Mouse (Mus musculus) MEL (cell line): ENCODE measurements around the gene Odf2l. TPM values are rescaled to one million over a fixed set of nuclear protein-coding genes. Genes with fewer than 3 reads are reported as not detected.

Source experiments
- DNase-seq: peaks from one replicate; pipeline ENCODE4 v3.0.0; 2011; ENCODE audit warnings: low read depth, low spot score
- H3K27ac ChIP-seq: 2 replicates; pipeline ENCODE4 v1.5.1; 2012; ENCODE audit warnings: low read depth, mild to moderate bottlenecking, control low read depth, low read length, moderate library complexity; ENCODE audit not compliant: control insufficient read depth
- H3K27me3 ChIP-seq, 2 experiments: fragments of 150-350 bp in 1 of 2; sonication (generic) in 1 of 2; 2 replicates each; pipeline ENCODE4 v1.6.1; 2012; ENCODE audit warnings: low read length in 2 of 2, mild to moderate bottlenecking in 2 of 2, improper control_type of control experiment in 1 of 2, moderate library complexity in 1 of 2; ENCODE audit not compliant: insufficient read depth in 2 of 2, control insufficient read depth in 1 of 2
- H3K36me3 ChIP-seq, 2 experiments: 2 replicates each; pipeline ENCODE4 v1.6.1; 2012 to 2014; ENCODE audit warnings: low read length in 2 of 2, improper control_type of control experiment in 1 of 2, inconsistent platforms in 1 of 2, mild to moderate bottlenecking in 1 of 2; ENCODE audit not compliant: insufficient read depth in 2 of 2, control insufficient read depth in 1 of 2
- H3K4me1 ChIP-seq, 2 experiments: fragments of 150-350 bp in 1 of 2; sonication (generic) in 1 of 2; 2 replicates each; pipeline ENCODE4 v1.6.1; 2012; ENCODE audit warnings: low read length in 2 of 2, improper control_type of control experiment in 1 of 2, mild to moderate bottlenecking in 1 of 2; ENCODE audit not compliant: insufficient read depth in 2 of 2, control insufficient read depth in 1 of 2
- H3K4me3 ChIP-seq, 2 experiments: fragments of 150-350 bp in 1 of 2; sonication (generic) in 1 of 2; 2 replicates each; pipeline ENCODE4 v1.5.1; 2012; ENCODE audit warnings: low read depth in 2 of 2, low read length in 2 of 2, mild to moderate bottlenecking in 2 of 2, moderate library complexity in 2 of 2, control low read depth in 1 of 2, improper control_type of control experiment in 1 of 2; ENCODE audit not compliant: control insufficient read depth in 1 of 2, insufficient read depth in 1 of 2
- H3K79me2 ChIP-seq: 2 replicates; pipeline ENCODE4 v1.6.1; 2012; ENCODE audit warnings: mild to moderate bottlenecking, low read length, moderate library complexity; ENCODE audit not compliant: control insufficient read depth, poor library complexity, insufficient read depth
- H3K9ac ChIP-seq: 2 replicates; pipeline ENCODE4 v1.6.1; 2012; ENCODE audit warnings: low read depth, mild to moderate bottlenecking, control low read depth, low read length, moderate library complexity; ENCODE audit not compliant: control insufficient read depth, poor library complexity, severe bottlenecking
- H3K9me3 ChIP-seq: fragments of 150-350 bp; sonication (generic); replicated peaks from 2 replicates; pipeline ENCODE4 v1.6.1; 2012; ENCODE audit warnings: mild to moderate bottlenecking, low read length, improper control_type of control experiment, moderate library complexity; ENCODE audit not compliant: insufficient read depth
- CHD2 ChIP-seq: IDR thresholded peaks from 2 replicates; pipeline ENCODE4 v1.6.1; 2011; ENCODE audit warnings: low read length, improper control_type of control experiment
- CTCF ChIP-seq, 3 experiments: IDR thresholded peaks in 2 of 3; conservative IDR thresholded peaks in 1 of 3; 2 replicates each; pipeline ENCODE4 v1.5.1; 2011 to 2012; ENCODE audit warnings: low read length in 3 of 3, low read depth in 2 of 3, mild to moderate bottlenecking in 2 of 3, improper control_type of control experiment in 1 of 3, inconsistent platforms in 1 of 3, mixed read lengths in 1 of 3, moderate library complexity in 1 of 3; ENCODE audit not compliant: control insufficient read depth in 1 of 3, insufficient read depth in 1 of 3, poor library complexity in 1 of 3, severe bottlenecking in 1 of 3
- E2F4 ChIP-seq: IDR thresholded peaks from 2 replicates; pipeline ENCODE4 v1.6.1; 2011; ENCODE audit warnings: low read depth, low read length, improper control_type of control experiment, borderline replicate concordance
- ETS1 ChIP-seq: IDR thresholded peaks from 2 replicates; pipeline ENCODE4 v1.6.1; 2012; ENCODE audit warnings: low read depth, mild to moderate bottlenecking, inconsistent platforms, low read length, improper control_type of control experiment, moderate library complexity
- GABPA ChIP-seq: IDR thresholded peaks from 2 replicates; pipeline ENCODE4 v1.6.1; 2012; ENCODE audit warnings: low read depth, mild to moderate bottlenecking, inconsistent platforms, low read length, improper control_type of control experiment, moderate library complexity
- GATA1 ChIP-seq: IDR thresholded peaks from 2 replicates; pipeline ENCODE4 v1.6.1; 2011; ENCODE audit warnings: low read depth, low read length, improper control_type of control experiment
- HCFC1 ChIP-seq: IDR thresholded peaks from 2 replicates; pipeline ENCODE4 v1.6.1; 2012; ENCODE audit warnings: low read depth, mild to moderate bottlenecking, inconsistent platforms, low read length, improper control_type of control experiment, moderate library complexity
- KAT2A ChIP-seq: conservative IDR thresholded peaks from 2 replicates; pipeline ENCODE4 v1.6.1; 2012; ENCODE audit warnings: low read depth, low read length, improper control_type of control experiment, inconsistent platforms
- MAX ChIP-seq: IDR thresholded peaks from 2 replicates; pipeline ENCODE4 v1.6.1; 2011; ENCODE audit warnings: low read length, improper control_type of control experiment
- MAZ ChIP-seq: IDR thresholded peaks from 2 replicates; pipeline ENCODE4 v1.6.1; 2012; ENCODE audit warnings: low read depth, mild to moderate bottlenecking, inconsistent platforms, low read length, improper control_type of control experiment
- MEF2A ChIP-seq: IDR thresholded peaks from 2 replicates; pipeline ENCODE4 v1.6.1; 2014; ENCODE audit warnings: low read depth, mild to moderate bottlenecking, inconsistent platforms, low read length, improper control_type of control experiment; ENCODE audit not compliant: poor library complexity, insufficient replicate concordance, severe bottlenecking; ENCODE audit errors: extremely low read depth
- MXI1 ChIP-seq: IDR thresholded peaks from 2 replicates; pipeline ENCODE4 v1.6.1; 2011; ENCODE audit warnings: mild to moderate bottlenecking, low read depth, low read length, improper control_type of control experiment
- MYB ChIP-seq: IDR thresholded peaks from 2 replicates; pipeline ENCODE4 v1.6.1; 2011; ENCODE audit warnings: mild to moderate bottlenecking, low read depth, low read length, improper control_type of control experiment
- MYC ChIP-seq: IDR thresholded peaks from 2 replicates; pipeline ENCODE4 v1.6.1; 2011; ENCODE audit warnings: low read depth, mild to moderate bottlenecking, low read length, improper control_type of control experiment, moderate library complexity
- POLR2AphosphoS2 ChIP-seq: IDR thresholded peaks from 2 replicates; pipeline ENCODE4 v1.6.1; 2011; ENCODE audit warnings: low read length, improper control_type of control experiment
- POLR2AphosphoS5 ChIP-seq: IDR thresholded peaks from 2 replicates; pipeline ENCODE4 v1.6.1; 2012; ENCODE audit warnings: low read depth, borderline replicate concordance, mild to moderate bottlenecking, inconsistent platforms, low read length, moderate library complexity, mixed read lengths
- RAD21 ChIP-seq: IDR thresholded peaks from 2 replicates; pipeline ENCODE4 v1.6.1; 2011; ENCODE audit warnings: mild to moderate bottlenecking, low read depth, low read length, improper control_type of control experiment
- RCOR1 ChIP-seq: IDR thresholded peaks from 2 replicates; pipeline ENCODE4 v1.6.1; 2012; ENCODE audit warnings: low read depth, mild to moderate bottlenecking, inconsistent platforms, low read length, improper control_type of control experiment
- SIN3A ChIP-seq: IDR thresholded peaks from 2 replicates; pipeline ENCODE4 v1.6.1; 2012; ENCODE audit warnings: low read length, improper control_type of control experiment, inconsistent platforms
- TBP ChIP-seq: IDR thresholded peaks from 2 replicates; pipeline ENCODE4 v1.8.0; 2011; ENCODE audit warnings: low read depth, low read length, improper control_type of control experiment
- TCF12 ChIP-seq: IDR thresholded peaks from 2 replicates; pipeline ENCODE4 v1.6.1; 2014; ENCODE audit warnings: low read depth, mild to moderate bottlenecking, inconsistent platforms, low read length, improper control_type of control experiment, moderate library complexity
- USF2 ChIP-seq, 2 experiments: IDR thresholded peaks; 2 replicates each; pipeline ENCODE4 v1.6.1; 2011 to 2012; ENCODE audit warnings: improper control_type of control experiment in 2 of 2, low read length in 2 of 2, borderline replicate concordance in 1 of 2, inconsistent platforms in 1 of 2, low read depth in 1 of 2, mild to moderate bottlenecking in 1 of 2; ENCODE audit not compliant: insufficient read depth in 1 of 2
- ZNF384 ChIP-seq: IDR thresholded peaks from 2 replicates; pipeline ENCODE4 v1.6.1; 2012; ENCODE audit warnings: low read depth, mild to moderate bottlenecking, inconsistent platforms, low read length, improper control_type of control experiment
- polyA plus RNA-seq, 2 experiments: library from polyadenylated mRNA; stranded (reverse) in 1 of 2; unstranded in 1 of 2; fragments of >175 nt in 1 of 2; fragments of >200 nt in 1 of 2; gene quantifications; 2 replicates each; pipeline versions ENCODE4 v1.2.1 to v1.2.4; 2012; ENCODE audit warnings: low replicate concordance in 2 of 2, low read depth in 1 of 2; ENCODE audit not compliant: insufficient read length in 2 of 2, insufficient read depth in 1 of 2, missing spikeins in 1 of 2
- total RNA-seq: library from RNA; depleted of rRNA; stranded (reverse); fragments of 300-350 nt; gene quantifications from 2 replicates; pipeline ENCODE4 v1.2.3, GENCODE M21; 2012

The Odf2l gene
- total and polyA plus RNA-seq, 3 experiments, result 12.6 to 15.0 TPM; not detected in 1

DNA sequence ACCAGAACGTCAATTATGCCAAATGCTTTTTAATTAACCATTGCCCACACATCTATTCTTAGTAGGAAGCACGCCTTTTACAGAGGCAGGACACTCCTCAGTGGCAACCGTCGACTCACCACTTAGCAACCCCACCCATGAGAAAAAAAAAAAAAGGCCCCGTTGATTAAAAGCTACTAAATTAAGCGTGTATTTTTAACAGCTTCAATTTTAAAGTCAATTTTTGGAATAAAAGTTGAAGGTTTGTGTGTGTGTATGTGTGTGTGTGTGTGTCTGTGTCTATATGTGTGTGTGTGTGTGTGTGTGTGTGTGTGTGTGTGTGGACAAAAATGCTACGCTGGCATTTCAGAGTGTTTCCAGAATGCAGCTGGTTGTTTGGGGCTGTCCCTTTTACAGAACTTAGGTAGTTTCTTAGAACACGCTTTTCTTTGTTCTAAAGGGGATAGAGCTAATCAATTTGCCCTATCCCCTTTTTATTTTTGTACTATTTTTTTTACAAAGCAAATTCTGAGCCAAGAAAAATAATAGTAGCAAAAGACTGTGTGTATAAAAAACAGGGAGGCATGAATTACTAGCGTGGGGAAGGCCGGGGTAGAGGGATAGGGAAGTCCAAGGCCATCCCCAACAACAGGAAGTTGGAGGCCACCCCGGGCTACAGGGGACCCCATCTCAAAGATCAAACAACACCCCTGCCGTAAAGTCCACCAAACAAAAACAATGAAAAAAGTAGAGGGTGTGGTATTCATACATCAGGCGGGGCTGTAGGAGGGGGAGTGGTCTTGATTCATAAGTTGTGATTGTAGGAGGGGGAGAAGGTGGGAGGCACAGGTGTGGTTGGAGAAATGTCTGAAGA is 50.7 kb downstream of the Odf2l start:
- DNase-seq, result no peak
- no peak overlapping the region for H3K27ac ChIP-seq
- H3K9ac ChIP-seq, result no peak overlapping the region
- 0 out of 4 replicates have a peak, but pooled peaks cover 0 to 3% of the 10 kb centered on the region in 2 experiments for H3K4me1 ChIP-seq
- TF ChIP-seq TCF12 (no peak), POLR2AphosphoS2 (no peak), ZNF384 (no peak), TBP (no peak), CHD2 (no peak), POLR2AphosphoS5 (no peak), SIN3A (no peak), HCFC1 (no peak), CTCF (IDR thresholded peaks at IDR 0.05 in 2 of 3, conservative IDR thresholded peaks at IDR 0.05 in 1 of 3; ENCODE audit: control insufficient read depth in 1 of 3, insufficient read depth in 1 of 3, low read depth in 2 of 3, low read length in 3 of 3, poor library complexity in 1 of 3, severe bottlenecking in 1 of 3) (no peak), ETS1 (no peak), RAD21 (no peak), USF2 (IDR thresholded peaks at IDR 0.05; ENCODE audit: borderline replicate concordance in 1 of 2, insufficient read depth in 1 of 2, low read depth in 1 of 2, low read length in 2 of 2) (no peak), GABPA (no peak), MXI1 (no peak), MYB (no peak), MEF2A (no peak), RCOR1 (no peak), MYC (no peak)
- H3K27me3 ChIP-seq, result no peaks in the 10 kb centered on the region
- H3K79me2 ChIP-seq, result no peaks in the 10 kb centered on the region
- H3K4me3 ChIP-seq, result no peak overlapping the region
- H3K9me3 ChIP-seq, result no peaks in the 10 kb centered on the region
- H3K36me3 ChIP-seq, result 0 out of 4 replicates have a peak, but pooled peaks cover 0 to 2% of the 10 kb centered on the region in 2 experiments

DNA sequence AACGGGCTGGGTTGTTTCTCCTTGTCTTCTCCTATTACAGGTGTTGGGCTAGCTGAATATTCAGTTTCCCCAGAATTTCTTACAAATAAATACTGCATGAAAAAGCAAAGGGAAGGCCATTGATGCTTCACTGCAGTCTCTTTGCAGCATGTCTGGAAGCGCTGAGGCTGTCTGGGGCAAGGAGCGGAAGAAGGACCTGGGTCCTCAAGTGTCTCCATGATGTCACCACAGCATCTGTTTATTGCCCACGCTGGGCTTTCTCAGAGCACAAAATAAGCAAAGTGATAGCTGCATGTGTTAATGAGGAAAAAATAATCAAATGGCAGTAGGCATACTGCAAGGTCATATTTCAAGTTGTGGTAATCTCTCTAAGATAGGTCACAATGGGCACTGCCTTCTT is 51.6 kb downstream of the Odf2l start:
- Histone ChIP-seq H3K36me3 (0 out of 4 replicates have a peak, but pooled peaks cover 0 to 2% of the 10 kb centered on the region in 2 experiments), H3K27me3 (no peaks in the 10 kb centered on the region), H3K4me3 (no peak overlapping the region), H3K9me3 (no peaks in the 10 kb centered on the region), H3K4me1 (0 out of 4 replicates have a peak, but pooled peaks cover 0 to 3% of the 10 kb centered on the region in 2 experiments), H3K9ac (no peak overlapping the region), H3K79me2 (no peaks in the 10 kb centered on the region), H3K27ac (no peak overlapping the region)
- TF ChIP-seq E2F4, result no peak
- TF ChIP-seq MAX, result no peak
- no peak for TF ChIP-seq KAT2A
- no peak for TF ChIP-seq MAZ
- TF ChIP-seq GATA1, result no peak
- no peak for DNase-seq
